Mouse (Mus musculus) left cerebral cortex, postnatal 14 days (tissue): ENCODE data around the gene Naglu. TPM values are rescaled to one million over a fixed set of nuclear protein-coding genes. Genes with fewer than 3 reads are reported as not detected.

Experiments
- DNase-seq, 2 experiments: peaks; one replicate each; pipeline ENCODE4 v3.0.0; 2021 to 2022; ENCODE audit warnings: low spot score in 2 of 2, mixed read lengths in 1 of 2
- intact Hi-C: fragments of 180-260 bp; cut with DNase I; formaldehyde crosslinking; loops from one replicate; pipeline ENCODE4 v1.15.1; 2025
- total RNA-seq, 2 experiments: library from RNA; stranded (reverse); gene quantifications; 2 replicates each; pipeline ENCODE4 v1.2.3; 2021

The Naglu gene
- total RNA-seq, 2 experiments from 2014 or later = 7.3 to 11.9 TPM

DNA sequence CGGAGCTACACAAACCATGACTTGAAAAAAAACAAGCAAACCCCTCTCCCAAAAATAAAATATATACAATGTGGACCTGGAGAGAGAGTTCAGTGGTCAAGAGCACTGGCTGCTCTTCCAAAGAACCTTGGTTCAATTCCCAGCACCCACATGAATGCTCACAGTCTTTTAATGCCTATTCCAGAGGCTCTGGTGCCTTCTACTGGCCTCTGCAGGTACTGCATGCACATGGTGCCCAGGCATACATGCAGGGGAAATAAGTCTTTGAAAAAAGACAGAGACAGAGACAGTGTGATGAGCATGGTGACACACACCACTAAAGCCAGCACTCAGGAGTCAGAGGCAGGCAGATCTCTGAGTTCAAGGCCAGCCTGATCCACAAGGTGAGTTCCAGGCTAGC lies 15.8 kb upstream of the Naglu start:
- intact Hi-C loops = no loop called here
- no peak for DNase-seq

DNA sequence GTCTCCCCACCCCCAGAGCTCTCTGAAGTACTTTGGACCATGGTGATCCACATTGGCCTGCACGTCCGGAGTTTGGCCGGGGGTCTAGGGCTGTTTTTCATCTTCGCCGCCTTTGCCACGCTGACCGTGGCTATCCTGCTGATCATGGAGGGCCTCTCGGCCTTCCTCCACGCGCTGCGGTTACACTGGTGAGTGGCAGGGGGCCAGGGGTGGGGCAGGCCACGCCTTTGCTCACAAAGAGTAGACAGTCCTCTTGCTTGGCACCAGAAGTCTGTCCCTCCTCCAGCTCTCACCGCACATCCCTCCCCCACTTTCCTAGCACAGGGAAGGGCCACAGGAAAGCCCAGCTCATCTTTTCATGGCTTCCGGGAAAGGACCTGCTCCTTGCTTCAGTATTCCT lies 14.4 kb upstream of the Naglu start:
- intact Hi-C loops = loop anchor here (5.0 kb wide), 1 partner anchor 43 kb away; no protein-coding TSS in a partner anchor
- no peak for DNase-seq

DNA sequence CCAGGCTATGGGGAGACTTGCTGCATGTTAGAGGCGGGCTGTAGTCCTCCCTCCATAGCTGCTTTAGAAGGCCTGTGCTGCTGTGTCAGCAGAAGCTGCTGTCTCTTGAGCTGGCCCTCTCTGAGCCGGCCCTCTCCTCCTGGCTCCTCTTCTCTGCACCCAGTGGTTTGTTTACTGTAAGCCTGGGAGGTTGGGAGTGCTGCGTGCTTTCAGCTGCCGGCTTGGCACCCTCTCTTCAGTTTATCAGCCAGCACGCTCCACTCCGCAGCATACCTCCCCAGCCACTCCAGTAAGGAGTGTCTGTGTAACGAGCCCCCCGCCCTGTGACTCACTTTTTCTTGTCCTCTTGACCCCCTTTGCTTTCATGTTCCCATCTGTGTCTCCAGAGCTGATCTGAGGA lies 12.9 kb upstream of the Naglu start:
- DNase-seq = no peak
- intact Hi-C loops = loop anchor here (5.0 kb wide), 1 partner anchor 45 kb away; no protein-coding TSS in a partner anchor

DNA sequence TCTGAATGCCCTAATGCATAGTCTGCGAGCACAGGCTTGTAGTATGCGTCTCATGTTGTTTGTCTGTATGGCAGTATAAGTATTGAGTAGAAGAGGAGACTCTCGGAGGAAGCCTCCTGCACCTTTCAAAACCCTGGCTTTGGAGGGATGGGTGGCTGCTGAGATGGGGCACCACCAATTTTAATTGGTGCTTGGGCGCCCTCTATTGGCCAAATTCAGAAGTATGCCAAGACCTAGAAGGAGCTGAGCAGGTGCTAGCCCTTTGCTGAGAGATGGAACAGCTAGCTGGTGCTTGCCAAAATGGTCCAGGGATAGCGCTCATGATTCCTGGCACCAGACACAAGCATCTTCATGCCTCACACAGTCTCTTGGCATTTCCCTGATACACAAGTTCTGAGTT lies 12.0 kb upstream of the Naglu start:
- intact Hi-C loops = loop anchor here (2.0 to 5.0 kb wide), 2 partner anchors 46 to 75 kb away; no protein-coding TSS in a partner anchor
- peak; percentile 87 to 88 for DNase-seq

DNA sequence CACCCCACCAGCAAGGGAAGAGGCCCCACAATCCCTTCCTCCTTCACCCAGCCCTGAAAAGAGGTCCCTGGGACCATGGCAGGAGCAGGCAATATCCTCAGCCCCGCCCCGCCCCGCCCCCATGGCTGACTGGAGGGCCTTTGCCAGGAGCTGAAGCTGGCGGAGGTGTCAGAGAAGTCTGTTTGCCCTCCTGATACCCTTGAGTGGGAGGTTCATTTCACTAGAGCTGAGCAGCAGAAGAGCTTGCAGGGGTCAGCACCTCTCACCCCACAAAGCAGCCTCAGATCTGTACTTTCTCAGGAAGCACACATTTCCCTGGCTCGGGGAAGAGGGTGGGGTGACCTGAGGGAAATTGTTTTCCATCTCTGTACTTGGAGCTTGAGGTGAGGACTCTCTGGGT lies 11.1 kb upstream of the Naglu start:
- intact Hi-C loops = loop anchor here (2.0 to 5.0 kb wide), 2 partner anchors 46 to 76 kb away; no protein-coding TSS in a partner anchor
- no peak for DNase-seq

DNA sequence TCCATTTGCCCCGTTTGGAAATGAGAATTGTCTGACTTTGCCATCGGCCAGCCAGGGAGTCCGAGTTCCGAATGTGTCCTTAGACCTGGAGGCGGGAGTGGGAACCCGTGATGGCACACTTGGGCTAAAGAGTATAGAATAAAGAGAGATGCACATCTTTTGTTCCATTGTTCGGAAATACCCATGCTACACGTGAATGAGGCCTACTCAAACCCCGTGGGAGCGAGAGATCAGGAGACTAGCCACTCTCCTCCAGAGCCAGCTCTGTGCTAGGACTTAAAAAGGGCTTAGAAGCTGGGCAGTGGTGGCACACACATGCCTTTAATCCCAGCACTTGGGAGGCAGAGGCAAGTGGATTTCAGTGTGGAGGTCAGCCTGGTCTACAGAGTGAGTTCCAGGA lies 10.3 kb upstream of the Naglu start:
- no peak for DNase-seq
- intact Hi-C loops = loop anchor here (2.0 to 5.0 kb wide), 2 partner anchors 47 to 77 kb away; no protein-coding TSS in a partner anchor

DNA sequence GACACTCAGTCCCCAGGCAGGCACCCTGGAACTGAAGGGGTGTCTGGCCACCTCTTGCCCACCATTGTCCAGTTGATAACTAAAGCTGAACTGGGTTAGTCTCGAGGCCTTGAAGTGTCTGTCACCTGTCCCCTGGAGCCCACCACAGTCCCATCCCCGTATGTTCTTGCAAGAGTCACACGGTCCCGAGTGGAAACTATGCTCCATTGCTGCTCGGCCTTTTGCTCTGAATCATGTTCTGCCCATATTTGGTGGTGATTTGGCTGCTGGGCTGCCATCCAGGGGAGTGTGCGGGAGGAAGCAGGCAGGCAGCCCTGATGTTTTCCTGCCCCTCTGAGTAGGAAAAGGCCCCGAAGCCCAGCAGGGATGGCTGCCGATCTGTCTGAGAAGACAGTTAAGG lies 9.7 kb upstream of the Naglu start:
- DNase-seq = peak in 1 of 2 experiments; percentile 57
- intact Hi-C loops = no loop called here

DNA sequence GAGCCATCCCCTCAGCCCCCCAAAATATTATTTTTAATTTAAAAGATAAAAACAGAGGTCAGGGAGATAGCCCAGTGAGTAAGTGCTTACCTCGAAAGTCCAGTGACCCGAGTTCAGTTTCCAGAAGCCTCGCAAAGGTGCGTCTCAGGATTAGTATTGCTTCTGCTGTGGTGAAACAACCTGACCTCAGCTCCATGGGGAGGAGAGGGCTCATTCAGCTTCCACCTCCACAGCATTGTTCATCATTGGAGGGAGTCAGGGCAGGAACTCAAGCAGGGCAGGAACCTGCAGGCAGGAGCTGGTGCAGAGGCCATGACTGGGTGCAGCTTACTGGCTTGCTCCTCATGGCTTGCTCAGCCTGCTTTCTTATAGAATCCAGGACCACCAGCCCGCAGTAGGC lies 8.8 kb upstream of the Naglu start:
- intact Hi-C loops = no loop called here

DNA sequence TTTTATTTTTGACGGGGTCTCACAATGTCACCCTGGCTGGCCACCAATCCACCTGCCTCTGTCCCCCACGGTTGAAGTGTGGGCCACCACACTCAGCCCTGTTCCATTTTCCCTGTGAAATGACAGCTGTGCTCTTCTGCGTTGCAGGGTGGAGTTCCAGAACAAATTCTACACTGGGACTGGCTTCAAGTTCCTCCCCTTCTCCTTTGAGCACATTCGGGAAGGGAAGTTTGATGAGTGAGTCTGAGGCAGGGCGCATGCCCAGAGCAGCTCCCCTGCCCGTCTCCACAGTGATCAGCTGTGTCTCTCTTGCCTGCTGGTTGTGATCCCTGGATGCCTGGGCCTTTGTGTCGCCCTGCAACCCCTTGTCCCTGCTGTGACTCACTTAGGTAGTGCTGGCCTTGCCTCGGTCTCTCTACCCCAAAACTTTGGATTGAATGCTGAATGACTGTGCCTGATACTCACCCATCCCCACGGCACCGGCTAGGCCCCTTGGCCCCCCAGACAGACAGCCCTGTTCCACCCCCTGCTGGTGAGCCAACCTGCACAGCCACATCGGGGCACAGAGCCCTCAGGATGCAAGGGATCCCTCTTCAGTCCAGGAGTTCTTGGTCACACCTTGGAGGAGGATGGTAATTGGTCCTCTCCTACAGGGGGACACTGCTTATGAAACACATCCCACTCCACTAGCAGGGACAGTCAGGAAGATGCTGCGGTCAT lies 7.5 kb upstream of the Naglu start:
- intact Hi-C loops = no loop called here
- DNase-seq = peak in 1 of 2 experiments; percentile 49

More for the DNA sequence above, 8.8 kb upstream of the Naglu start:
- no peak for DNase-seq

DNA sequence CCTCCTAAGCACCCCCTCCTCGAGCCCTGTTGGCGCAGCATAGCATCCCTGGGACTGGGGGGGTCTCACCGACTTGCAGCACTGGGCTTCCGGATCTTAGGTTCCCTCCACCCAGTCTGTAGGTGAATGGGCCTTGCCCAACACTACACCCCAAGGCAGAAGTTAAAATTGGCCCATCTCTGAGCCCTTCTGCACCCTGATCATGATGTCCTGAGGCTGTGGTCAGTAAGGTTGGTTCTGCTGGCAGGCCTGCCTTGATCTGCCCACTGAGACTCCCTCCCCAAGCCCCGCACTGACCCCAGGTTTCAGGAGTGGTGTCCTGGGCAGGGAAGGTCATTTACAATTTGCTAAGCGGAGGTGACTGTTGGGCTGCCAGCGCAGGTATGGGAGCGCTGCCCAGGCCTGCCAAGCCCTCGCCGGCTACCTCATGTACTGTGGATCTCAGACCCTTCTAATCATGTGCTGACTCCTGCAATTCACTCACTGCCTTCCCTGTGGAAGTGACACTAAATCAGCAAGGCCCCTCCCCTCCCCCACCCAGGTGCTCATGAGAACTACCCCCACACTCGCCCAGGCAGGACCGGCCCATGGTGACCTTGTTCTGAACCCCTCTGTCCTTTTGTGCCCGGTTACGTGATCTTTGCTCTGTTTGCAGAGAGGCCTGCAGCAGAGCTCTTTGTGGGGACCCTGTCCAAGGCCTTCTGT lies 6.7 kb upstream of the Naglu start:
- intact Hi-C loops = no loop called here
- DNase-seq = no peak

DNA sequence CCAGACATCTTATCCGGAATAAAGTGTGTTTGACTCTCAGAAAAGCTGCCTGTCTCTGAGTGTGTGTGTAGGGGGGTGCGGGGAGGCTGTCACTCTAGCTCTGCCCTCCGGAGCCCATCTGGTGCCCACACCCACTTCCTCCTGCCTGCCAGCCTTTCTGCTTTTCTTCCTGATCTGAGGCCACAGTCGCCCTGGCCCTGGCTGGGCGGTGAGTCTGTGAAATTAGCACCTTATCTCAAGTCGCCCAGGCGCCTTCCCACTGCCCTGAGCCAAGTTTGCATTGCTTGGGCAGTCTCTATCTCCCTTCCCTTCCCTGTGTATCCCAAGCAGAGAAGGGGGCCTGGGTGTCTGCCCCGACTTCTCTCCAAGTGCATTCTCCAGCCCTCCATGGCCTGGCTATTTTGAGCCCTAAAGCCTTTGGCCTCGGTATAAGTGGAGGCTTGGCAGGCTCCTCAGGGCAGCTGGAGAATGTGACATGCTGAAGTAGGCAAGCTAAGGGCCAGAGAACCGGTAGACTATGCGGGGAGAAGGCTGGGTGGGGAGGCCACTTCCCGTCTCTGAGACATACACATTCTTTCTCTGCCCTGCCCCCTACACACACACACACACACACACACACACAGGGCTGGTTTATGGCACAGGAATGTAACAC lies 6.0 kb upstream of the Naglu start:
- DNase-seq = peak; percentile 59 to 72
- intact Hi-C loops = no loop called here

DNA sequence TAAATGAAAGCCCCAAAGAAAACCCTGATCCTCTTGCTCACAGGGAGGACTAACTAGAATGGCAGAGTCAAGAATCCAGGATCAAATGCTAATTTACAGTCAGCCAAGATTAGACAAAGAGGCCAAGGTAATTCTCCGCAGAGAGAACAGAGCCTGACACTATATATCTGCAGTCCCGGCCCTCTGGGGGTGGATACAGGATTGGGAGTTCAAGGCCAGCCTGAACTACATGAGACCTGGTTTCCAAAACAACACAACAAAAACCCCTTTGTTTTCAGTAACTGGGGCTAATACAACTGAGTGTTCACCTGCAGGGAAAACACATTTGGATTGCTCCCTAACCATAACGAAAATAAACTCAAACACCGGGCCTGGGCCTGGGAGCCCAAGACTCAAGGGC lies 5.3 kb upstream of the Naglu start:
- intact Hi-C loops = no loop called here

DNA sequence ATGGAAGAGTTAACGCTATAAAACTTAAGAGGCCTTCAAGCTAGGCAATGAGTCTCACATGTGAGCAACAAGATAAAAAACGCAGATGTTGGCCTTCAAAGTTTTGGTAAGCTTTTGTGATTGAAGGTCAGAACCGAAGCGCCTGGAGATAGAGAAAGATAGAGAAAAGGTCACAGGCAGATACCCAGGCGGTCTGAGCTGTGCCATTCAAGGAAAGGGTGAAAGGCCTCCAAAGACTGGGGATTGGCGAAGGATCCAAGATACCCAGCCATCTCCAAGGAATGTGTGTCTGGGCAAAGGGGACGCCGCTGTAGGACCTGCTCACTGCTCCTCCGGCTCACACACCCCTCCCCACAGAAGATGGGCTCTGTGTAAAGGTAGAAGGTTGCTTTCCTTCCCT lies 4.8 kb upstream of the Naglu start:
- intact Hi-C loops = no loop called here
- DNase-seq = no peak

More for the DNA sequence above, 5.3 kb upstream of the Naglu start:
- no peak for DNase-seq

DNA sequence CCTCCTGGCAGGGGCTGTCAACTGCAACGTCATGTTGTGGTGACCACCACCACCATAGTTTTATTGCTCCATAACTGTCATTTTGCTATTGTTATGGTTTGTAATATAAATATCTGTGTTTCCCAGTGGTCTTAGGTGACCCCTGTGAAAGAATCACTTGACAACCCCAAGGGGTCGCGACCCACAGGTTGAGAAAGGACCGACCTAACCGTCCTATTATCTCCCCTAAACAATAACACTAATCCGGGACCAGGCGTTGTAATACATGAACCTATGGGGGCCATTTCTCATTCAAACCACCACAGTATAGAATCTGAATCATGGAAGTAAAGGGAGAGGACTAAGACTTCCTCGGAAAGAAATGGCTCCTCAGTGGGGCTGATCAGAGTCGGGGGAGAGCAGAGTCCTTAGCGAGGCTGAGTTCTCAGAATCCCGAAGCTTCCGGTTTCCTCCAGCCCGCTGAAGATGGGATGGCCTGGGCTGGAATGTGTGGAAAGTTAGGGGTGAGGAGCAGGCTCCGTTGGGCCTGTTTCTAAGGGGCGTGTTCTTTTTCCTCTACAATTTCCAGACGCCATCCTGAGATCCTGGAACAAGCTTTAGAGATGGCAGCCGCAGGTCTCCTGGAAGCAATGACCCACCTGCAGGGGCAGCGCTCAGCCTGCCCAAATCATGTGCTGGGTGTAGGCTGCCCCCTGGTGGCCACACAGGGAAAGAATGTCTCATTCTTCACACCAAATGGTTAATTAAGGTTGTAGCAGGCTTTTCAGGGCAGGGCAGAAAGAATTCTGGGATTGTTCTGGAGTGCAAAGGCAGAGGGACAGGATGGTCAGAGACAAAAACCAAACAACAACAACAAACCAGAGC lies 3.0 kb upstream of the Naglu start:
- intact Hi-C loops = loop anchor here (1.0 kb wide), 1 partner anchor 83 kb away; no protein-coding TSS in a partner anchor
- peak; percentile 81 to 84 for DNase-seq

DNA sequence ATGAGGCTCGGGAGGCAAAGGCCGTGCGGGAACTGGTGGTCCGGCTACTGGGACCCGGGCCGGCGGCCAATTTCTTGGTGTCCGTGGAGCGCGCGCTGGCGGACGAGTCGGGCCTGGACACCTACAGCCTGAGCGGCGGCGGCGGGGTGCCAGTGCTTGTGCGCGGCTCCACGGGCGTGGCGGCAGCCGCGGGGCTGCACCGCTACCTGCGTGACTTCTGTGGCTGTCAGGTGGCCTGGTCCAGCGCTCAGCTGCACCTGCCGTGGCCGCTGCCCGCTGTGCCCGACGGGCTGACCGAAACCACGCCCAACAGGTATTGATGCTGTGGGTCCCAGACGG lies 346 bp downstream of the Naglu start:
- intact Hi-C loops = no loop called here

DNA sequence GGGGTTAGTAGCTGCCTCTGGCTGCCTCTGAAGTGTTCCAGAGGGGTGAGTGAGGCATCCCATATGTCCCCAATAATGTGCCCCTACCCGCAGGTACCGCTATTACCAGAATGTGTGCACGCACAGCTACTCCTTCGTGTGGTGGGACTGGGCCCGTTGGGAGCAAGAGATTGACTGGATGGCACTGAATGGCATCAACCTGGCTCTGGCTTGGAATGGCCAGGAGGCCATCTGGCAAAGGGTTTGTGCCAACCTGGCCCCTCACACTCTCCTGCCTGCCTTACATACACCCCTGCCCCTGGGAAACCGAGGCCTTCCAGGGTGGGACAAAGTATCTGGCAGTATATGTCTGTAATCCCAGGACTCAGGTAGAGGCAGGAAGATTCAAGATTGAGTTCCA lies 1.2 kb downstream of the Naglu start:
- intact Hi-C loops = no loop called here
- no peak for DNase-seq

More for the DNA sequence above, 346 bp downstream of the Naglu start:
- no peak for DNase-seq

DNA sequence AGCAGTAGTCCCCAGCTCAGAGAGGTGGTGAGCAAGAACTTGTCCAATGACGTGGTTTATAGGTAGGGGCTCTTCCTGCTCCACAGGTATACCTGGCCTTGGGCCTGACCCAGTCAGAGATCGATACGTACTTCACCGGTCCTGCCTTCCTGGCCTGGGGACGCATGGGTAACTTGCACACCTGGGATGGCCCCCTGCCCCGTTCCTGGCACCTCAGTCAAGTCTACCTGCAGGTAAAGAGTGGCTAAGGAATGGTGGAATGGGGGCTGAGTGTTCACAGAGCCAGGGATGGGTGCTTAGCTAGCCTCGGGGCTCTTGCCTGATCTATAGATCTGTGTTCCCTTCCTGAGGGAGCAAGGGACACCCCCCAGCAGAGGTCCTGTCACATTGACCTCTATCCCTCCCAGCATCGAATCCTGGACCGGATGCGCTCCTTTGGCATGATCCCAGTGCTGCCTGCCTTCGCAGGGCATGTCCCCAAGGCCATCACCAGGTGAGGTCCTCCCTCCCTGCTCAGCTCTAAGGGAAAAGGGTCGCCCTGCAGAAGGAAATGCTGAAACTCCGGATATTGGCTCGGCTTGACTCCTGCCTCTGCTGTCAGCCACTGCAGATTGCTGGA lies 2.1 kb downstream of the Naglu start:
- intact Hi-C loops = no loop called here
- DNase-seq = no peak

DNA sequence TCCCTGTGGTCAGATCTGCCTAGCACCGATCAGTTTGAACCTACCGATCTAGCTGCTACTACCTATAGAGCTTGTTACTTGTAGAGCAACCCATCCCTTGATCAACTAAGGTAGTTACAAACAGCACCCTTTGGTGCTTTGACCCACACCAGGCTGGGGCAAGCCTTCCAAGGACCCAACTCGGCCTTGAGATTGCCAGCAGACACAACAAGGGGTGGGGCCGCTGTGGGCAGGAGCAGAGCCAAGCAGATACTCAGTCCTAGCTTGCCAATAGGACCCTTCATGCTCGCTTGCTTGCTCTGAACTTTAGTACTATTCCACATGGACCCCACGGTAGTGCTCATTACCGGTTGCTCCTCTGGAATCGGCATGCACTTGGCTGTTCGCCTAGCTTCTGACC lies 8.3 kb downstream of the Naglu start, which contains the start of gene Hsd17b1:
TSS of gene Hsd17b1 (plus strand) at position 291 of the 400 bp plus-strand sequence.
- intact Hi-C loops = no loop called here
- no peak for DNase-seq

DNA sequence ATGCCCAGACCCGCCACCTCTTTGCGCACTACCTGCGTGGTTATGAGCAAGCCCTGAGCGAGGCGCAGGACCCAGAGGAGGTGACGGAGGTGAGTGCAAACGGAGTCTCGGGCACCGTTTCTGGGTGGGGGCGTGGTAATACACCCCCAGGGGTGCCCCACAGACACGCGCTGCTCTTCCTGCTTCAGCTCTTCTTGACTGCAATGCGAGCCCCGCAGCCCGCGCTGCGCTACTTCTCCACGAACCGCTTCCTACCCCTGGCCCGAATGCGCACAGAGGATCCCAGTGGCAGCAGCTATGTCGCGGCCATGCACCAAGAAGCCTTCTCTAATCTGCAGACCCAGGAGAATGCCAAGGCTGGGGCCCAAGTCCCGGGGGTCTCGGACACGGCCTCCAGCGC lies 9.9 kb downstream of the Naglu start:
- intact Hi-C loops = no loop called here
- DNase-seq = no peak
